Mouse (Mus musculus): Measurements from ENCODE around the gene Ubl3. TPM values are rescaled to one million over a fixed set of nuclear protein-coding genes. Genes with fewer than 3 reads are reported as not detected.

Gene Ubl3
- polyA plus RNA-seq, 1 experiment from 2014 or later = 71.8 TPM

DNA sequence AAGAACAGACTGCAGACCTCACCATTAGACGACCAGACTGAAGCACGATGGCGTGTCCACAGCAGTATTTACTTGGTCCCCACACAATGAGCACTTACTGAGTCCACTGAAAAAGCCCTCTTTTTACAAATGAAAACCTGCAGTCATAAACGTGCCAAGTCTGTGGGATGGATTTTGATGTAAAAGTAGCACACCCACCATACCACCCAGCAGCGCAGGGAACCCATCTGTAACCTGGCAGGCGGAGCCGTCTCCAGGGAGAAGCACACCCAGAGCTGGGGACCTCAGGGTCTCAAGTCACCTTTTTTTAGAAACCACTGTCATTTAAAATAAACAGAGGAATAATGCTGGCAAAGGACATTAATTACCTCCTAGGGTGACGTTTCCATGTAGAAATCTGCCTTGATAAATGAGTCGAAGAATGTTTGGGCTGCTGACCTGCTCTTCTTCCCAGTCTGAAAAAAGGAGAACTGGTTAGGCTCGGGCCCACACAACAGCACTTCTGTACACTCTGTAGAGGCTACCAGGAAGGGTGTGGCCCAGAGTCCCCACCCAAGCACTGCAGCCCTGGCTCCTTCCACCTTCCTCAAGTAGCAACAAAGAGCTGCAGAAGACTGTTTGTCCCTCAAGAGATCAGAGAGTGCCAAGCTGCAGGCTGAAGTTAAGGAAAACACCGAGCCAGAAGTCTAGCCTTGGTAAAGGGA is 43.5 kb downstream of the Ubl3 start:
- H3K4me1 ChIP-seq (replicated peaks) = peaks cover 4% of the 10 kb centered on the region; the same call in 1 of the 2 replicates
- 89% methylated on average over 11 of the region's 11 CpGs for WGBS
- H3K4me3 ChIP-seq = no peak overlapping the region
- H3K9me3 ChIP-seq = no peaks in the 10 kb centered on the region
- no peak overlapping the region for H3K27ac ChIP-seq
- no peak for DNase-seq (ENCODE audit: low spot score)
- no peaks in the 10 kb centered on the region for H3K27me3 ChIP-seq (ENCODE audit: insufficient read depth, poor library complexity, severe bottlenecking)
- H3K36me3 ChIP-seq = peaks cover 56% of the 10 kb centered on the region

DNA sequence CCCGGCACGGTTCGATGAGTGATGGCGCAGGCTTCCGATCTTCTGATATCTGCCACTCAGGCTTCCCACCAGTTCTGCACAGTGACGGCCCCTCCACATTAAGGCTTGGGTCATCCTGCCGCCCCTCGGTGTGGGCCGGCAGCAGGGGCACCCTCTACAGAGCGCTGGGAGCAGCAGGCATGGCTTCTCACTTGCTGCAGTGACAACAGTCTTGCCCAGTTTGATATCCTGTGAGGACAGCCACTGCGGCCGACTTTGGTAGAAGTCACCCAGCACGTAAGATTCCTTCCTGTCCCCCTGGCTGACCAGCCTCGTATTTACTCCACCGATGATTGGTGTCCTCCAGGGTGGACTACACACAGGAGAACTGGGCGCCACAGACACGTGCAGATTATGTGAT is 47.2 kb downstream of the Ubl3 start:
- H3K36me3 ChIP-seq = peaks cover 47% of the 10 kb centered on the region
- no peaks in the 10 kb centered on the region for H3K27me3 ChIP-seq (ENCODE audit: insufficient read depth, poor library complexity, severe bottlenecking)
- H3K9me3 ChIP-seq = no peaks in the 10 kb centered on the region
- WGBS = 93% methylated on average over 17 of the region's 17 CpGs
- H3K4me1 ChIP-seq (replicated peaks) = no peaks in the 10 kb centered on the region; the same call in 1 of the 2 replicates
- no peak for DNase-seq (ENCODE audit: low spot score)
- H3K27ac ChIP-seq = no peak overlapping the region
- no peak overlapping the region for H3K4me3 ChIP-seq

DNA sequence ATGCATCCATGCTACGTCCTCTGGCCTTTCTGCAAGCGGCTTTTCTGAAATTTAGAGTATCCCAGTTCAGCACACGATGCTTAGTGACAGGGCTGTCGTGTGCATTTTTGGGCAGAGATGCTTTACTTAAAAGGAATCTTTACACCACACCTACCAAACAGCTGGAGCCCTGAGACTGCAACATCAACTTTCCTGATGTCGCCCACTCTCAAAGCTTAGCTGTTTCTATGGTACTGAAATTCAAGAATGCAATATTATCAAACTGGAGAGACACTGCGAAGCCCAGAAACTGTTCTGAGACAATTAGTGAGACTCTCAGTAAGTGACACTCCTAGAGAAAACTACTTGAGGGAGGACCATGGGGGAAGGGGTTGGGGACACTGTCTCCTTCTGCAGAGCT is 50.4 kb downstream of the Ubl3 start:
- H3K27me3 ChIP-seq (ENCODE audit: insufficient read depth, poor library complexity, severe bottlenecking) = no peaks in the 10 kb centered on the region
- H3K4me1 ChIP-seq (replicated peaks) = no peaks in the 10 kb centered on the region
- H3K27ac ChIP-seq = no peak overlapping the region
- peaks cover 10% of the 10 kb centered on the region; the same call in 1 of the 2 replicates for H3K9me3 ChIP-seq
- no peak overlapping the region for H3K4me3 ChIP-seq
- DNase-seq (ENCODE audit: low spot score) = no peak
- WGBS = 94% methylated on average over 6 of the region's 6 CpGs
- peaks cover 21% of the 10 kb centered on the region for H3K36me3 ChIP-seq

DNA sequence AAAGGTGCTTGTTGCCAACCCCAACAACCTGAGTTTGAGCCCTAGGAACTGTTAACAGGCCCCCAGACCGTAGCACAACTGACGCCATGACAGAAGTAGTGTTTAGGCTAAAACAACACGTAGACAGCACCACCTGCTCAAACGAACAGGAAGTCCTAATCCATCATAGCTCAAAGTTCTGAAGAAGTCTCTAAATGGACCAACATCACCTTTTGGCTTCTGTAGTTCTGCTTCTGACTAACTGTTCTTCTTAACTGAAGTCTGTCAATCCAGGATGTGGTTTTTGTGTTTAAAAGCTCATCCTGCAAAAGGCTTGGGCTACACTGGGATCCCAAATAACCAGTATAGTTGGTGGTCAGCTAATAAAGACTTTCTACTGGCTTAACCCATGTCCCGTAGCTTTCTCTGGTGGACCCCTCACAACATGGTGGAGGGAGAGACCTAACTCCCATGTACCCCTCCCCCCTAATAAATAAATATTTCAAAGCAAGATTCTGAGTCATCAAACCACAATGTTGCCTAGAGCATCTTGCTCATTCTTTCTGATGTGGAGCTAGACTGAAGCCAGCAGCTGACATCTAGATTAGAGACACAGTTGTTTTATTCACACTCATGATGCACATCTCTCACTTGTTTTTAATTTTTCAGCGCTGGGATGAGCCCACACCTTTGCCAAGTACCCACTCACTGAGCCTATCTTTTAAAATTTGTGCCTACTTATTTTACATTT is 51.2 kb downstream of the Ubl3 start:
- 93% methylated on average over 6 of the region's 6 CpGs for WGBS
- Histone ChIP-seq H3K27ac (no peak overlapping the region), H3K27me3 (ENCODE audit: insufficient read depth, poor library complexity, severe bottlenecking) (no peaks in the 10 kb centered on the region), H3K4me3 (no peak overlapping the region), H3K4me1 (replicated peaks) (no peaks in the 10 kb centered on the region), H3K9me3 (peaks cover 14% of the 10 kb centered on the region; the same call in 1 of the 2 replicates), H3K36me3 (peaks cover 13% of the 10 kb centered on the region)
- DNase-seq (ENCODE audit: low spot score) = no peak

DNA sequence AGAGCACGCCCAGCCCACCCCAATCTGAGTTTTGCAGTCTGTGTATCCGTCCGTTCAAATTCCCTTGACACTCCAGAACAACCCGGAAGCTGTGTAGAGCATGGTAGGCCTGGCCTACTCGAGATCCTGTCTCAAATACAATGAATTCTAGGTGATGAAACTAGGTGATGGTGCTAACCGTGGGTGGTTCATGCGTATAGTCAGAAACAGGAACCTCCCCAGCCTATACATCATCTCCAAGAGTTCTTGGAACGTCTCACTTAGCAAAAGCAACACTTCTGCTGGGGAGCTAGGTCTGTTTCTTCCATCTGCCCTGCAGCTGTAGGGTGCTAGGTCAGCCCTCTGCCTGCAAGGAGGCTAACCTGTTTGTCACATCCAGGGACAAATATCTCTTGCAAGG is 52.1 kb downstream of the Ubl3 start:
- no peak overlapping the region for H3K27ac ChIP-seq
- peaks cover under 1% of the 10 kb centered on the region; the same call in 1 of the 2 replicates for H3K4me1 ChIP-seq (replicated peaks)
- 92% methylated on average over 8 of the region's 8 CpGs for WGBS

DNA sequence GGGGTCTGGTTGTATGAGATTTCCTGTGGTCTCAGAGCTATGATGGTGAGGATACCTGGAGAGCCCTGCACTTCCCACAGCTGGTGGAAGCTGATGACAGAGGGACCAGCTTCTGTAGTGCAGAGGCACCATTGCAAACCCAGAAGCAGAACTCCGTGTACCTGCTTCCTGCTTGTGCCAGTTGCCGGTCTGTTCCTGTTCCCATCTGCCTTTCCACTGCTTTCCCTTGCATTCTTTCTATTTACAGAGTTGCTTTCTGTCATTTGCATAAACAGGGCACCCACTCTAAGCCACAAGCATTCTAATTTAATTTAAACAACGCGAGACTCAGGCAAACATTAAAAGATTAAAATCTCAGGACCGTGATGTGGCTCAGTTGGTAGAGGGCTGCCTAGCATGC is 53.0 kb downstream of the Ubl3 start:
- Histone ChIP-seq H3K4me3 (no peak overlapping the region), H3K36me3 (no peaks in the 10 kb centered on the region), H3K27ac (no peak overlapping the region), H3K27me3 (ENCODE audit: insufficient read depth, poor library complexity, severe bottlenecking) (no peaks in the 10 kb centered on the region), H3K9me3 (peaks cover 14% of the 10 kb centered on the region; the same call in 1 of the 2 replicates), H3K4me1 (replicated peaks) (peaks cover 4% of the 10 kb centered on the region; the same call in 1 of the 2 replicates)
- 77% methylated on average over 5 of the region's 5 CpGs for WGBS
- DNase-seq (ENCODE audit: low spot score) = no peak

More for the DNA sequence above, 52.1 kb downstream of the Ubl3 start:
- peaks cover 4% of the 10 kb centered on the region for H3K36me3 ChIP-seq
- no peak overlapping the region for H3K4me3 ChIP-seq
- DNase-seq (ENCODE audit: low spot score) = no peak
- H3K27me3 ChIP-seq (ENCODE audit: insufficient read depth, poor library complexity, severe bottlenecking) = no peaks in the 10 kb centered on the region
- peaks cover 14% of the 10 kb centered on the region; the same call in 1 of the 2 replicates for H3K9me3 ChIP-seq

DNA sequence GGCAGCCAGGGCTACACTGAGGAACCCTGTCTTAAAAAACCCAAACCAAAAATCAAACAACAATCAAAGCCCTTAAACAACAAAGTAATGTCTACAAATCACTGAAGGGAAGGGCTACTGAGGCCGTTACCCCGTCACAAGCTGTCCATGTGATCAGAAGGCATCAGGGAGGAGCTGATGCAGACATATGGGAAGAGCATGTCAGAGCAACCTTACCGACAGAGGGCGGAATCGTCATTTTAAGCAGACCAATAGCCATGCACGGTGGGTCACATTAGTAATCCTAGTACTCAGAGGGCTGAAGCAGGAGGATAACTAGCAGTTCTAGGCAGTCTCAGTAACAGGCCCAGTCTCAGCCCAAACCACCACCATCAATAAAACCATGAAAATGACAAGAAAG is 56.6 kb downstream of the Ubl3 start:
- H3K9me3 ChIP-seq = peaks cover 14% of the 10 kb centered on the region; the same call in 1 of the 2 replicates
- no peak for DNase-seq (ENCODE audit: low spot score)

DNA sequence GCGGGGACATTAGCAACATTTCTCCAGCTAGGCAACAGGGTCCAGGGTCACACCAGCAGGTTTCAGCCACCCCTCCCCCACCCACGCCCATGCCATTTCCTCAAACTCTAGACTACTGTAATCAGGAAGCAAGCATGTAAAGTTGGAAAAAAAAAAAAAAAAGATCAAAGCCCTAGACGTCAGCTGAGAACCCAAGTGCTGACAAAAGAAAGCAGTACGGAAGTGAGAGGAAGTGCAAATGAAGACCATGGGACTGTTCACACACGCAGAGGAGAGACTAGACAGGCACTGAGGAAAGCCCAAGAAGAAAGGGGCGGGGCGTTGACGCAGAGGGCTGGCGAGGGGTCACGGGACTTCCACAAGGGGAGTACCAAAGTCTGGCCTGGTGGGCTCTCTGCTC is 57.4 kb downstream of the Ubl3 start:
- no peak overlapping the region for H3K4me3 ChIP-seq
- H3K9me3 ChIP-seq = peaks cover 14% of the 10 kb centered on the region; the same call in 1 of the 2 replicates
- peak; percentile 25 for DNase-seq (ENCODE audit: low spot score)
- no peaks in the 10 kb centered on the region for H3K36me3 ChIP-seq
- no peaks in the 10 kb centered on the region for H3K27me3 ChIP-seq (ENCODE audit: insufficient read depth, poor library complexity, severe bottlenecking)
- no peak overlapping the region for H3K27ac ChIP-seq
- WGBS = 58% methylated on average over 10 of the region's 10 CpGs
- H3K4me1 ChIP-seq (replicated peaks) = peaks cover 14% of the 10 kb centered on the region

More for the DNA sequence above, 56.6 kb downstream of the Ubl3 start:
- Histone ChIP-seq H3K27me3 (ENCODE audit: insufficient read depth, poor library complexity, severe bottlenecking) (no peaks in the 10 kb centered on the region), H3K36me3 (no peaks in the 10 kb centered on the region), H3K4me3 (no peak overlapping the region), H3K27ac (no peak overlapping the region), H3K4me1 (replicated peaks) (peaks cover 8% of the 10 kb centered on the region)
- 91% methylated on average over 6 of the region's 6 CpGs for WGBS

DNA sequence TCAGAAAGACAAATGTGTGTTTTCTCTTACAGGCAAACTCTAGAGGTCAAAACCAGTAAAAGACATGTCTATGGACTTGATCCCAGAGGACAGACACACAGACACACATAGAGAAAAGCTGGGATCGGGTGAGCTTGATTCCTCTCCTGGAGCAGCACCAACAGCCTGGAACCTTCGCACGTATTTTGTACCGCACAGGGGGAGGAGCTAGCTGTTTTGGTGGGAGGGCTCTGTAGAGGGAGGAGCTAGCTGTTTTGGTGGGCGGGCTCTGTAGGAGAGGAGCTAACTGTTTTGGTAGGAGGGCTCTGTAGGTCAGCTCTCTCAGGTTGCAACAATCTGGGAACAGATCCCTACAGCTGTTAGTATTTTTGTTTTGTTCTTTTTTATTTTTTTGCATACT is 58.3 kb downstream of the Ubl3 start:
- peaks cover 24% of the 10 kb centered on the region for H3K4me1 ChIP-seq (replicated peaks)
- WGBS = 91% methylated on average over 5 of the region's 5 CpGs

DNA sequence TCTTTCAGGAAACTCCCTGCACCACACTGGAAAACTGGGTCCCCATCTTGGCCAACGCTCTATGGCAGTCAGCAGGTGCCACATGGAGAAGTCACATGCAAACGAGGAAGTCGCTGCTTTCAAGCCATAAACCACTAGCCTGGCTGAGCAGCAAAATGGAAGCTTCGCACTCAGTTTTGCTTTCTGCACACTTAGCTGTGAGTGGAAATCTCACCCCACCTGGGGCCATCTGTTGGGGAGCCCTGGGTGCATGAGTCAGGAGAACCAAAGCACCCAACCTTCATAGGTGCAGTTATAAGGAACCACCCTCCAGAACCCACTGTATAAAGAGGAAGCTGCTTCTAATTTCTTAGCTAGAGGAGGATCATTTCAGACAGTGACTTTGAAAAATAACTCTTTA is 59.6 kb downstream of the Ubl3 start:
- 95% methylated on average over 4 of the region's 4 CpGs for WGBS
- Histone ChIP-seq H3K27ac (no peak overlapping the region), H3K4me1 (replicated peaks) (peaks cover 26% of the 10 kb centered on the region), H3K9me3 (peaks cover 12% of the 10 kb centered on the region; the same call in 1 of the 2 replicates), H3K4me3 (no peak overlapping the region), H3K27me3 (ENCODE audit: insufficient read depth, poor library complexity, severe bottlenecking) (no peaks in the 10 kb centered on the region), H3K36me3 (no peaks in the 10 kb centered on the region)
- DNase-seq (ENCODE audit: low spot score) = no peak

More for the DNA sequence above, 58.3 kb downstream of the Ubl3 start:
- Histone ChIP-seq H3K4me3 (no peak overlapping the region), H3K36me3 (no peaks in the 10 kb centered on the region), H3K9me3 (peaks cover 14% of the 10 kb centered on the region; the same call in 1 of the 2 replicates), H3K27me3 (ENCODE audit: insufficient read depth, poor library complexity, severe bottlenecking) (no peaks in the 10 kb centered on the region), H3K27ac (no peak overlapping the region)
- DNase-seq (ENCODE audit: low spot score) = no peak

DNA sequence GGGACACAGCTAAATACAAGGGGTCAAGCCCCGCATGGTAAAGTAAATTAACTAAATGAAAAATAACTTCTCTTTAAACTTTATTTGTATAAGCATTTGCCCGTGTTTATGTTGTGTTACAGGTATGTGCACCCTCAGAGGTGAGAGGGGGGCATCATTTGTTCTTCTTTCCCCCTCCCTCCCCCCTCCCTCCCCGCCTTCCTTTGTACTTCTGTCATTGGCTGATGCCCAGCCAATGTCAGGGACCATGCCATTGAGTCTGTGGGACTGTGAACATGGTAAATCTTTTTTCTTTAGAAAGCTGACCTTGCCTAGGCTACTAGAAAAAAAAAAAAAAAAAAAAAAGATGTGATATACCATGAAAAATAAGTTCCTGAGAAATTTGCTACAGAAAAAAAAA is 62.2 kb downstream of the Ubl3 start:
- Histone ChIP-seq H3K9me3 (no peaks in the 10 kb centered on the region), H3K4me3 (no peak overlapping the region), H3K27ac (no peak overlapping the region), H3K27me3 (ENCODE audit: insufficient read depth, poor library complexity, severe bottlenecking) (no peaks in the 10 kb centered on the region), H3K4me1 (replicated peaks) (peaks cover 24% of the 10 kb centered on the region), H3K36me3 (no peaks in the 10 kb centered on the region)
- DNase-seq (ENCODE audit: low spot score) = no peak
- WGBS = 82% methylated on average over 3 of the region's 3 CpGs

DNA sequence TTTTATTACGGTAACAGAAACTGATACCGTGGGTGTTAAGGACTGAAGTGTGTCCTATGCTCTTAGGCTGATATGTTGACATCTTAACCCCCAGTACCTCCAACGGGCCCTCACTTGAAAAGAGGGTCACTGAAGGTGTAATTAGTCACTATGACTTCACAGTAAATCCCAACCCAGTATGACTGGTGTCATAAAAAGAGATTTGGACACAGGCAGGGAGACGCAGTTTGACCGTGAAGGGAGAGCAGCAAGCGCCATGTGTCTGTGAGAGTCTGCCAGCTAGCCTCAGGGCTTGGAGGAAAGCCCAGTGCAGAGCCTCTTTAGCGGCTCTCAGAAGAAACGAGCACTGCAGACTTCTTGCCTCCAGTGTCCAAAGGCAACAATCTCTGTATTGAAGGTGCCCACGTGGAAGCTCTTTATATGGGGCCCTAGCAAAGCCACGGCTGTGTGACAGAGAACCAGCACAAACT is 62.8 kb downstream of the Ubl3 start:
- Histone ChIP-seq H3K27me3 (ENCODE audit: insufficient read depth, poor library complexity, severe bottlenecking) (no peaks in the 10 kb centered on the region), H3K36me3 (no peaks in the 10 kb centered on the region), H3K4me3 (no peak overlapping the region), H3K9me3 (no peaks in the 10 kb centered on the region), H3K4me1 (replicated peaks) (peaks cover 22% of the 10 kb centered on the region), H3K27ac (peak overlapping the region; percentile 50; the same call in 1 of the 2 replicates)
- 75% methylated on average over 10 of the region's 10 CpGs for WGBS
- no peak for DNase-seq (ENCODE audit: low spot score)
